Mouse (Mus musculus) CH12.LX (cell line): ENCODE measurements around the gene Mms19.

Experiments
- TCF12 ChIP-seq: IDR thresholded peaks from 2 replicates; pipeline ENCODE4 v1.6.1; 2014; ENCODE audit warnings: low read depth, mild to moderate bottlenecking, inconsistent platforms, low read length, improper control_type of control experiment
- ZMIZ1 ChIP-seq: IDR thresholded peaks from 2 replicates; pipeline ENCODE4 v1.6.1; 2012; ENCODE audit warnings: low read depth, mild to moderate bottlenecking, inconsistent platforms, low read length, improper control_type of control experiment
- ZNF384 ChIP-seq: IDR thresholded peaks from 2 replicates; pipeline ENCODE4 v1.6.1; 2012; ENCODE audit warnings: low read depth, low read length, improper control_type of control experiment, inconsistent platforms

DNA sequence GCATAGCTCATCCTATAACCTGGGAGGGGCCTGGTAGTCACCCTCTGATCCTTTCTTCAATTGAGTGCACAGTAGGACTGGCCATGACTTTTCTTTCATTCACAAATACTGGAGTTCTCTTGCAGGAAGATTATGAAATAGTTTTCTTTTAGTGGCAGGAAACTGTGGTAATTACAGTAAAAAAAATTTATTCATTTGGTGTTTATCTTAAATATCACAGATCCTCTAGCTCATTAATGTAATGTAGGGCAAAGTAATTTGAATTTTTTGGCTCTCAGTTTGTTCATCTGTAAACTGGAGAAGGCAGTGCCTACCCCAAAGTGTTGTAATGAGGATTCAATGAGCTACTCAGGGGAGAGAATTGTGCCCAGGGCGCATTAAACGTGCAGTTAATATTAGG, 12.0 kb upstream of the Mms19 start:
- no peak for TF ChIP-seq TCF12
- TF ChIP-seq ZNF384 = no peak
- no peak for TF ChIP-seq ZMIZ1
